Mouse (Mus musculus): ENCODE results near the gene Surf6. TPM values are rescaled to one million over a fixed set of nuclear protein-coding genes. Genes with fewer than 3 reads are reported as not detected.
"Not testable (repeated sequence)": the region's sequence is repeated elsewhere in the genome, so short reads cannot be mapped to it uniquely, and the experiment has no call there.

The Surf6 gene
- total RNA-seq, 2 experiments from 2014 or later = 9.1 to 11.1 TPM

DNA sequence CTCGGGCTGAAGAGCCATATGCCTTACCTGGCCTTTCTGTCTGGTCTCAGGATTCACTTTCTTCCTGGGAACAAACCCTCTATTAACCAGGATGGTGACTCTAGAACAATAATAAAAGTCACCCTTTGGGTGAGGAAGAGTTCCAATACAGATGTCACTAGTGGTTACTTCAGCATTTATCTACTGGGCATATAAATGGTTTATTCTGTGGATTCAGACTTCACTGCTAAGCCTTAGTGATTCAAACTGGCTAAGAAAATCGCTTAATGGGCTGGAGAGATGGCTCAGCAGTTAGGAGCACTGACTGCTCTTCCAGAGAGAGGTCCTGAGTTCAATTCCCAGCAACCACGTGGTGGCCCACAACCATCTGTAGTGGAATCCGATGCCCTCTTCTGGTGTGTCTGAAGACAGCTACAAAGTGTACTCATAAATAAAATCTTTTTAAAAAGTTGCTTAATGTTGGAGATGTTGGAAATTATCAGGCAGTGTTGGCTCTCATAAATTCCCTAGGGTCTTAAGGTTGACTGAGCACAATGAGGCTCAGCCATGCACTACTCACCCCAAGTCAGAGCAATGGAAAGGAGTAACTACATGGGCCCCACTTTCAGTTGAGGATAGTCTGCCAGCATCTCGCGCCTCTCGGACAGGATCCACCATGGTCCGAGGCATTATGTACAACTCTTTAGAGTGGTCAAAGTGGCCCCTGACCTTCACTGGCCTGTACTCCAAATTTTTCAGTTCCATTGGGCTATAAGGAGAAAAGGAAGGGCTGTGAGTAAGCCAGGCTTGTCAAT lies 11.7 kb upstream of the Surf6 start:
- peak in 1 of 2 experiments; percentile 1 for DNase-seq
- intact Hi-C loops (cut with DNase I) = no loop called here

- DNase-seq = no peak
- intact Hi-C loops (cut with DNase I) = no loop called here
Observed at GRCm38 (mm10) chr2:26913416-26914147, 10.9 kb upstream of the Surf6 start.

DNA sequence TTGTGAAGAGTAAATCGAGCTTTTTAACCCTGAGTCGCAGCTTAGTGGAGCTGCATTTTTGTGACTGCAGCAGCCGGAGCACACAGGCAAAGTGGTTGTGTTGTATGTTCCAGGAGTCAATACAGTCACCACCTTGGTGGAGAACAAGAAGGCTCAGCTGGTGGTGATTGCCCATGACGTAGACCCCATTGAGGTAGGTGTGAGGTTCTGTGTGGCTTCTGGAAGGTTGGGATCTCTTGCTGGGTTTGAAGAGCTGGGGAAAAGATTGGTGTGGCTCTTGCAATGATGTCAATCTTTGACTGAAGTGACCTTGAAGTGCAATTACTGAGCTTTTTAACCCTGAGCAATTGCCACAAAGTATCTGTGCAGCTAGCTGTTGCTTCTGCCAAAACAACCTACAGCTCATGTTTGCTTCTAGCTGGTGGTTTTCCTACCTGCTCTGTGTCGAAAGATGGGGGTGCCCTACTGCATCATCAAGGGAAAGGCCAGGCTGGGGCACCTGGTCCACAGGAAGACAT lies 9.6 kb upstream of the Surf6 start:
- intact Hi-C loops (cut with DNase I) = no loop called here
- no peak for DNase-seq

- DNase-seq = no peak
- intact Hi-C loops (cut with DNase I) = no loop called here
Observed at GRCm38 (mm10) chr2:26910994-26911765, 8.5 kb upstream of the Surf6 start.

GRCm38 (mm10) chr2:26910124-26910993 lies 7.7 kb upstream of the Surf6 start, which contains the start of the genes Med22 and Rpl7a:
Gene Med22, minus strand, starts transcription at chr2:26910677.
Gene Rpl7a, plus strand, starts transcription at chr2:26910764.
- intact Hi-C loops (cut with DNase I) = no loop called here
- DNase-seq = peak; percentile 100

DNA sequence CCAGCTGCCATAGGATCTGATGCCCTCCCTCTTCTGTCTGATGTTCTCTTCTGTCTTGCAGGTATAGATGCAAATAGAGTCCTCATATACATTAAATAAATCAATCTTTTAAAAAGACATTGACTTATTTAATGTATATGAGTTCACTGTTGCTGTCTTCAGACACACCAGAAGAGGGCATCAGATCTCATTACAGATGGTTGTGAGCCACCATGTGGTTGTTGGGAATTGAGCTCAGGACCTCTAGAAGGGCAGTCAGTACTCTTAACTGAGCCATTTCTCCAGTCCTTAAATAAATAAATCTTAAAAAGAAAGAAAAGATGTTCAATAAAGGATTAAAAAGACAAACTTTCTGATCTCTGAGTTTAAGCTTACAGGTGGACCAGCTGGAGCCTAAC lies 6.7 kb upstream of the Surf6 start:
- DNase-seq = no peak
- intact Hi-C loops (cut with DNase I) = loop anchor here (10.0 kb wide), 1 partner anchor 265 kb away; no protein-coding TSS in a partner anchor

- DNase-seq = no peak
- intact Hi-C loops (cut with DNase I) = loop anchor here (10.0 kb wide), 1 partner anchor 264 kb away; no protein-coding TSS in a partner anchor
Observed at GRCm38 (mm10) chr2:26908710-26909386, 6.2 kb upstream of the Surf6 start.

- intact Hi-C loops (cut with DNase I) = loop anchor here (10.0 kb wide), 1 partner anchor 262 kb away; no protein-coding TSS in a partner anchor
- peak in 1 of 2 experiments; percentile 30 for DNase-seq
Observed at GRCm38 (mm10) chr2:26907109-26907508, 4.4 kb upstream of the Surf6 start.

- intact Hi-C loops (cut with DNase I) = loop anchor here (10.0 kb wide), 1 partner anchor 262 kb away; no protein-coding TSS in a partner anchor
- DNase-seq = no peak
Observed at GRCm38 (mm10) chr2:26906431-26906830, 3.8 kb upstream of the Surf6 start.

DNA sequence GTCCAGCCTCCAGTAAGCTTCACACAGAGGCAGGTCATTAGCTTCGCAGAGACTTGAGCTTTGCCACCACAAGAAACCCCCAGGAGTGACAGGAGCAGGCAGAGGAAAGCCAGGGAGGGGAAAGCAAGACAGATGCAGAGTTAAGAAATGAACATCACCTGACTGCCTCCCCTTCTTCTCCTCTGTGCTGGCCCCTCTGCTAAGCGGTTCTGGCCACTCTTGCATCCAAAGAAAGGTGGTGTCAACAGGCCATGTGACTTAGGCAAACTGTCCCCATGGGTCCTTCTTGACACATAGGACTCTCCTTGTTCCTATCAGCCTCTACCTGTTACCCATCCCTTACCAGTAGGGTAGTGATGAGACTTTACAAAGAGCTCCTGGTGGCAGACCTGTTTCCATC lies 3.3 kb upstream of the Surf6 start:
- DNase-seq = no peak
- intact Hi-C loops (cut with DNase I) = loop anchor here (10.0 kb wide), 1 partner anchor 261 kb away; no protein-coding TSS in a partner anchor

GRCm38 (mm10) chr2:26903311-26903710 lies 632 bp upstream of the Surf6 start:
- intact Hi-C loops (cut with DNase I) = loop anchor here (5.0 to 10.0 kb wide), 2 partner anchors 259 to 456 kb away; partner anchors contain the start of gene Sec16a
- DNase-seq = no peak

DNA sequence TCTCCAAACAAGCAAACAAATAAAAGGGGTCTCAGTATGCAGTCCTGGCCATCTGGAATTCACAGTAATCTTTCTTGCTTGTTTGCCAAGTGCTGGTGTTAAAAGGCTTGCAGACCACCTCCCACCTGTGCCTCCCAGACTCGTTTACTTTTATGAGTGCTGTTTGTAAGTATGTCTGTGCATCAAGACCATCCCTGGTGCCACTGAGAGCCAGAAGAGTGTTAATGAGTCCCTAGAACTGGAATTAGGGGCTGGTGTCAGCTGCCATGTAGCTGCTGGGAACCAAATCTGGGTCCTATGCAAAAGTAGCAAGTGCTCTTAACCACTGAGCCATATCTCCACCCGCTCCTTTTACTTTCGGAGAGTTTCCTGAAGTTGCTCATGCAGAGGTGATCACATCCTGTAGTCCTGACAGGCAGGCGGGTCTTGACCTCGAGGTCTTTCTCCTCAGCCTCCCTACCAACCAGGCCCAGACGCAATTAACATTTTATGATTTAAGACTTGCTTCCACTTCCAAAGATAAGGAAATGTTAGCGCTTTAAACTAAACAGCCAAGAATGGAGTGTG lies 762 bp downstream of the Surf6 start:
- DNase-seq = no peak
- intact Hi-C loops (cut with DNase I) = loop anchor here (5.0 to 10.0 kb wide), 2 partner anchors 257 to 455 kb away; partner anchors contain the start of gene Sec16a

DNA sequence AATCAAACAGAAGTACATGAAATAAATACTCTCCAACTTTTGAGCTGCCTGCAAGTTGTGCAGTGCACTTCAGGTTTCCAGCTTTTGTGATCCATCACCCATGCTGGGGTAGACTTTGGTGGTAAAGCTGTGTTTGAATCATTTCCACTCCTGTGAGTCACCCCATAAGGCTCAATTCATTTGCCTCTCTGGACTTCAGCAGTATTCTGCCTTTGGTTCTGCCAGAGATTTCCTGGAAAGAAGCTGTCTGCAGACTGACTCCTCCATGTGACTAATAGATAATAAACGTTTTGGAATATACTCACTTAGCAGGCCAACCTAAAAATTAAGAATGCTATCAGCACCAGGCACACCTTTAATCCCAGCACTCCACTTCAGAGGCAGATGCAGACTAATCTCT lies 1.9 kb downstream of the Surf6 start:
- intact Hi-C loops (cut with DNase I) = loop anchor here (5.0 to 10.0 kb wide), 2 partner anchors 256 to 453 kb away; partner anchors contain the start of gene Sec16a

GRCm38 (mm10) chr2:26895898-26896297 lies 6.8 kb downstream of the Surf6 start:
- no peak for DNase-seq
- intact Hi-C loops (cut with DNase I) = no loop called here

More for the DNA sequence above, 1.9 kb downstream of the Surf6 start:
- DNase-seq = no peak

DNA sequence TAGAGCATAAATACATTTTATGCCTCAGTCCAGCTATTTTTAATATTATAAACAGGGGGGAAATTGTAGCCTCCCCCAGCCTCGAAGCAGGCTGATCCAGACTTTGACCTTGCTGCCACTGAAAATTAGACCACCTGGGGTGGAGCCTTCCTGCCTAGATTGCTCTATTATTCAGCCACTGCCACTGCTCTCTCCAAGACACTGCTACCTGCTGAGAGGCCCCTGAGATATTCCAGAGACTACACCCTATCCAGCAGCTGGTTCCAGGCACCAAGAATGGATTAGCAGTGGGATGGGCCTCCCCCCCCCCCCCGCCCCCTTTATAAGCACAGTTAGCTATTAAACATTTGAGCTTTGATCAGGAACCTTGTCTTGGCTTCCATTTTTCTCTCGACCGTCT lies 16.5 kb downstream of the Surf6 start:
- DNase-seq; intact Hi-C loops (cut with DNase I): not testable (repeated sequence)

DNA sequence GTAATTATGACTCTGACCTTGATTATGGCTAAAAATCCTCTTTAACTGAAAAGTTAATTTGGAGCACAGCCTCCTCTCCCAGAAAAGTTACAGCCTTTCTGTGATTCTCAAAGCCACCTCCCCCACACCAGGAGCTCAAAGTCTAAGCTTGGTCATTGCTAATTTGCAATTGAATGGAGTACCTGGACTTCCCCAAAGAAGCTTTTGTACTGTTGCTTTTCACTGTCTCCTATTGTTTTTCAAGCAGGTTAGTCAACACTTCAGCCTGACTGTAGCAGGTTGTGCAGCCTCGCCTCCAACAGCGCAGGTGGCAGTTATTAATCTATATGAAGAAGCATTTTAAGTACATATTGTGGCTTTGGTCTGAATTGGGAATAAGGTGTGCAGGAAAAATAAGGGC lies 17.1 kb downstream of the Surf6 start:
- DNase-seq; intact Hi-C loops (cut with DNase I): not testable (repeated sequence)

GRCm38 (mm10) chr2:26878571-26878970 lies 24.1 kb downstream of the Surf6 start:
- DNase-seq = no peak
- intact Hi-C loops (cut with DNase I) = no loop called here

DNA sequence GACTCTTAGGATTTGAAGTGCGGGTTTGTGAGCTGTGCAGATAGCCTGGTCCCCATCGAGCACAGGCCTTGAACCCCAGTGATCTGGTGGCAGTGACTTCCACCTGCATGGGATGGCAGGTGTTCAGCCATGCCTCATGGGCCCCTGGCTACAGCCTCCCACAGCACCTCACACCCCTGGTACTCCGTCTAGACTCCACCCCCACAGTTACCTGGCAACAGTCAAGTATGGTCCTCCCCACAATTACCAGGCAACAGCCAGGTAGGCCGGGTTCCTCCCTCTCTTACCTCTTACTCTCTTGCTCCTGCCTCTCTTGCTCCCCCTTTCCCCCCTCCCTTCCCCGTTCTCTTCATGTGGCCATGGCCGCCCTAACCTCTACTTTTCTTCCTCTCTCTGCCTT lies 32.0 kb downstream of the Surf6 start:
- intact Hi-C loops (cut with DNase I) = no loop called here
- no peak for DNase-seq

Measured in gastrocnemius, postnatal 36 days (tissue).